Mouse (Mus musculus): ENCODE data around the gene Uqcr11. TPM values are rescaled to one million over a fixed set of nuclear protein-coding genes. Genes with fewer than 3 reads are reported as not detected.
A peak's percentile ranks its signal among the peaks of the same experiment; 100 is the strongest.

Gene Uqcr11
- polyA plus RNA-seq, 1 experiment from 2014 or later, result 581 TPM

- Histone ChIP-seq H3K4me1 (0 out of 2 replicates have a peak, but pooled peaks cover 3% of the 10 kb centered on the region), H3K36me3 (replicated peaks) (no peaks in the 10 kb centered on the region), H3K27ac (no peak overlapping the region), H3K27me3 (replicated peaks) (no peaks in the 10 kb centered on the region), H3K9ac (no peak overlapping the region), H3K4me2 (no peak overlapping the region), H3K9me3 (no peaks in the 10 kb centered on the region), H3K4me3 (no peak overlapping the region)
- ATAC-seq (replicated peaks), result no peak
Measured at GRCm38 (mm10) chr10:80440031-80440430, 33.4 kb upstream of the Uqcr11 start.

- Histone ChIP-seq H3K9ac (no peak overlapping the region), H3K27ac (no peak overlapping the region), H3K36me3 (replicated peaks) (no peaks in the 10 kb centered on the region), H3K27me3 (replicated peaks) (no peaks in the 10 kb centered on the region), H3K4me3 (no peak overlapping the region), H3K4me1 (no peaks in the 10 kb centered on the region), H3K9me3 (no peaks in the 10 kb centered on the region), H3K4me2 (no peak overlapping the region)
- ATAC-seq (replicated peaks), result no peak
- WGBS, result 86% methylated on average over 4 of the region's 4 CpGs
Measured at GRCm38 (mm10) chr10:80437973-80438372, 31.3 kb upstream of the Uqcr11 start.

- Histone ChIP-seq H3K9ac (no peak overlapping the region), H3K27me3 (replicated peaks) (no peaks in the 10 kb centered on the region), H3K27ac (no peak overlapping the region), H3K4me2 (no peak overlapping the region), H3K36me3 (replicated peaks) (no peaks in the 10 kb centered on the region), H3K4me1 (peaks cover 14% of the 10 kb centered on the region), H3K9me3 (no peaks in the 10 kb centered on the region), H3K4me3 (no peak overlapping the region)
- no peak for ATAC-seq (replicated peaks)
- 8% methylated on average over 9 of the region's 9 CpGs for WGBS
Measured at GRCm38 (mm10) chr10:80436276-80436675, 29.6 kb upstream of the Uqcr11 start.

- 43% methylated on average over 7 of the region's 7 CpGs for WGBS
- H3K9me3 ChIP-seq, result no peaks in the 10 kb centered on the region
- no peaks in the 10 kb centered on the region for H3K36me3 ChIP-seq (replicated peaks)
- H3K4me3 ChIP-seq, result no peak overlapping the region
- H3K9ac ChIP-seq, result no peak overlapping the region
- H3K27me3 ChIP-seq (replicated peaks), result no peaks in the 10 kb centered on the region
- no peak for ATAC-seq (replicated peaks)
- peaks cover 19% of the 10 kb centered on the region for H3K4me1 ChIP-seq
- H3K4me2 ChIP-seq, result no peak overlapping the region
- no peak overlapping the region for H3K27ac ChIP-seq
Measured at GRCm38 (mm10) chr10:80435764-80436163, 29.1 kb upstream of the Uqcr11 start.

GRCm38 (mm10) chr10:80434823-80435222 lies 28.2 kb upstream of the Uqcr11 start:
- 81% methylated on average over 3 of the region's 3 CpGs for WGBS
- no peak for ATAC-seq (replicated peaks)
- H3K4me3 ChIP-seq, result no peak overlapping the region

GRCm38 (mm10) chr10:80434233-80434592 lies 27.6 kb upstream of the Uqcr11 start:
- H3K4me1 ChIP-seq, result peaks cover 20% of the 10 kb centered on the region
- H3K9me3 ChIP-seq, result no peaks in the 10 kb centered on the region
- peak overlapping the region; percentile 91; the same call in 1 of the 2 replicates for H3K4me3 ChIP-seq
- WGBS, result 12% methylated on average over 8 of the region's 8 CpGs
- ATAC-seq (replicated peaks), result 0 out of 2 replicates have a peak, but pooled peaks have one; percentile 2
- H3K27ac ChIP-seq, result peak overlapping the region; percentile 92; the same call in 1 of the 2 replicates
- H3K4me2 ChIP-seq, result peak overlapping the region; percentile 68
- no peak overlapping the region for H3K9ac ChIP-seq
- H3K36me3 ChIP-seq (replicated peaks), result peaks cover 2% of the 10 kb centered on the region; the same call in 1 of the 2 replicates
- no peaks in the 10 kb centered on the region for H3K27me3 ChIP-seq (replicated peaks)

More at GRCm38 (mm10) chr10:80434823-80435222, 28.2 kb upstream of the Uqcr11 start:
- Histone ChIP-seq H3K36me3 (replicated peaks) (no peaks in the 10 kb centered on the region), H3K4me2 (no peak overlapping the region), H3K27ac (no peak overlapping the region), H3K9me3 (no peaks in the 10 kb centered on the region), H3K4me1 (peaks cover 20% of the 10 kb centered on the region), H3K27me3 (replicated peaks) (no peaks in the 10 kb centered on the region), H3K9ac (no peak overlapping the region)

- Histone ChIP-seq H3K4me2 (peak within 1 kb of the TSS; percentile 68), H3K4me3 (peak within 1 kb of the TSS; percentile 91), H3K9me3 (no peaks in the 10 kb centered on the region), H3K27me3 (replicated peaks) (no peaks in the 10 kb centered on the region), H3K27ac (peak within 1 kb of the TSS; percentile 92), H3K36me3 (replicated peaks) (peaks cover 5% of the 10 kb centered on the region; the same call in 1 of the 2 replicates), H3K9ac (peak within 1 kb of the TSS; percentile 95), H3K4me1 (peaks cover 20% of the 10 kb centered on the region)
- ATAC-seq (replicated peaks), result peak; percentile 93
- WGBS, result under 1% methylated on average over 51 of the region's 61 CpGs
Measured at GRCm38 (mm10) chr10:80433513-80434232, 27.0 kb upstream of the Uqcr11 start, which contains the start of gene Tcf3. Gene Tcf3 (minus strand): TSS chr10:80433647.

GRCm38 (mm10) chr10:80432936-80433512 lies 26.4 kb upstream of the Uqcr11 start:
- H3K4me3 ChIP-seq, result peak overlapping the region; percentile 91
- no peaks in the 10 kb centered on the region for H3K27me3 ChIP-seq (replicated peaks)
- H3K9ac ChIP-seq, result peak overlapping the region; percentile 95
- ATAC-seq (replicated peaks), result peak; percentile 31; the same call in 1 of the 2 replicates
- H3K36me3 ChIP-seq (replicated peaks), result peaks cover 5% of the 10 kb centered on the region; the same call in 1 of the 2 replicates
- H3K27ac ChIP-seq, result peak overlapping the region; percentile 92
- under 1% methylated on average over 49 of the region's 60 CpGs for WGBS
- peaks cover 20% of the 10 kb centered on the region for H3K4me1 ChIP-seq
- H3K4me2 ChIP-seq, result peak overlapping the region; percentile 68
- no peaks in the 10 kb centered on the region for H3K9me3 ChIP-seq

- ATAC-seq (replicated peaks), result no peak
- Histone ChIP-seq H3K4me3 (peak overlapping the region; percentile 91), H3K36me3 (replicated peaks) (peaks cover 10% of the 10 kb centered on the region), H3K9me3 (no peaks in the 10 kb centered on the region), H3K9ac (peak overlapping the region; percentile 95), H3K4me1 (peaks cover 20% of the 10 kb centered on the region), H3K27ac (peak overlapping the region; percentile 30; the same call in 1 of the 2 replicates), H3K4me2 (peak overlapping the region; percentile 68), H3K27me3 (replicated peaks) (no peaks in the 10 kb centered on the region)
- 0% methylated on average over 4 of the region's 4 CpGs for WGBS
Measured at GRCm38 (mm10) chr10:80432387-80432785, 25.8 kb upstream of the Uqcr11 start.

- H3K27ac ChIP-seq, result peak overlapping the region; percentile 30; the same call in 1 of the 2 replicates
- no peaks in the 10 kb centered on the region for H3K9me3 ChIP-seq
- no peaks in the 10 kb centered on the region for H3K27me3 ChIP-seq (replicated peaks)
- H3K4me2 ChIP-seq, result peak overlapping the region; percentile 68
- peak overlapping the region; percentile 91 for H3K4me3 ChIP-seq
- H3K36me3 ChIP-seq (replicated peaks), result peaks cover 16% of the 10 kb centered on the region
- ATAC-seq (replicated peaks), result no peak
- H3K9ac ChIP-seq, result peak overlapping the region; percentile 95
- H3K4me1 ChIP-seq, result peaks cover 20% of the 10 kb centered on the region
- 15% methylated on average over 16 of the region's 16 CpGs for WGBS
Measured at GRCm38 (mm10) chr10:80431570-80432386, 25.1 kb upstream of the Uqcr11 start.

- H3K9ac ChIP-seq, result no peak overlapping the region
- peaks cover 29% of the 10 kb centered on the region for H3K36me3 ChIP-seq (replicated peaks)
- no peaks in the 10 kb centered on the region for H3K27me3 ChIP-seq (replicated peaks)
- ATAC-seq (replicated peaks), result no peak
- no peaks in the 10 kb centered on the region for H3K9me3 ChIP-seq
- no peak overlapping the region for H3K4me3 ChIP-seq
- H3K4me2 ChIP-seq, result no peak overlapping the region
- H3K4me1 ChIP-seq, result peaks cover 20% of the 10 kb centered on the region
- WGBS, result 67% methylated on average over 8 of the region's 8 CpGs
- H3K27ac ChIP-seq, result no peak overlapping the region
Measured at GRCm38 (mm10) chr10:80430375-80430980, 23.8 kb upstream of the Uqcr11 start.

GRCm38 (mm10) chr10:80429800-80430199 lies 23.2 kb upstream of the Uqcr11 start:
- H3K27me3 ChIP-seq (replicated peaks), result no peaks in the 10 kb centered on the region
- no peak overlapping the region for H3K9ac ChIP-seq
- no peak for ATAC-seq (replicated peaks)
- H3K27ac ChIP-seq, result no peak overlapping the region
- H3K4me1 ChIP-seq, result peaks cover 20% of the 10 kb centered on the region
- H3K4me3 ChIP-seq, result no peak overlapping the region
- no peaks in the 10 kb centered on the region for H3K9me3 ChIP-seq
- H3K36me3 ChIP-seq (replicated peaks), result peaks cover 36% of the 10 kb centered on the region
- no peak overlapping the region for H3K4me2 ChIP-seq
- 83% methylated on average over 8 of the region's 8 CpGs for WGBS

Data from midbrain, embryonic 15.5 days (tissue).